Mouse (Mus musculus) neutrophil, adult 5-6 weeks (primary cell): ENCODE data around the gene Bud13. TPM values are rescaled to one million over a fixed set of nuclear protein-coding genes. Genes with fewer than 3 reads are reported as not detected.
"Not testable (repeated sequence)": the region's sequence is repeated elsewhere in the genome, so short reads cannot be mapped to it uniquely, and the experiment has no call there.

Experiments used
- ATAC-seq: fragments of 151-379, 151-347 bp; 2 replicates; pipeline ENCODE4 v1.8.0; 2017; ENCODE audit warnings: mild to moderate bottlenecking, moderate TSS enrichment; ENCODE audit not compliant: insufficient number of reproducible peaks, poor library complexity, low FRiP score, severe bottlenecking; ENCODE audit errors: extremely low read depth
- total RNA-seq: library from RNA; stranded (forward); fragments of 200-1000 nt; gene quantifications from 2 replicates; pipeline ENCODE4 v1.2.3, GENCODE M21; 2017

Gene Bud13
- total RNA-seq, 1 experiment from 2014 or later, result 20.0 TPM

- peak; percentile 91 for ATAC-seq
These were observed 9.9 kb upstream of the Bud13 start, which contains the start of gene Zpr1 for GRCm38 (mm10) chr9:46272677-46273454. Gene Zpr1, plus strand, starts transcription at chr9:46273064.

DNA sequence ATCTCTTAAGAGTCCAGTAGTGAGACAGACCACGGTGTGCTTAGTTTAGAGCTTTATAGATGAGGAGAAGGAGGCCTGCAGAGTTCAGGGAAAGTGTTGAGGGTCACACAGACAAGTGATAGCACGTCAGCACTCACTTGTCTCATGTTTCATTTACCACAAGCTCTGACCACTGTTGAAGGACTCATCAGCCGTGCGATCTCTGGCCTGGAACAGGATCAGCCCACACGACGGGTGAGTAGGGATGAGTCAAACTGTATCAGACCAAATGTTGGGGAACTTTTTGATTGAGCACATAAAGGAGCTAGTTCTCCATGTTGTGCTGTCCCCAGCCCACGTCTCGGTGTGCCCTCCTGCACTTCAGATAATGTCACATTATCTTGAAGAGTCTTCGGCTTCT, 8.3 kb upstream of the Bud13 start:
- ATAC-seq, result no peak

DNA sequence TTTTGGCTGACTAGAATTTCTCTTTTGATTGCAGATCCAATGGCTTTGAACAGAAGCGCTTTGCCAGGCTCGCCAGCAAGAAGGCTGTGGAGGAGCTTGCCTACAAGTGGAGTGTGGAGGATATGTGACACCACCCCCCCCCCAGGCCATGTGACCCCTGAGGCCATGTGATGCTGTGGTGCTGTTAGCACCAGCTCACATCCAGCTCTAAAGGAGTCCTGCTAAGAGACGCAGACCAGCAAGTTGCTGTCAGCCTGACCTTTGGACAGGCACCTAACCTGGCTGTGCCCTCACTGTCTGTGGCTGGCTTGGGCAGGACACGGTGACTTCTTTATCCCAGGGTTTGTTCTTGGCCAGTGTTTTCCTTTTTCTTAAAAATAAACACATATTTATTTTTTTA, 15.6 kb downstream of the Bud13 start:
- no peak for ATAC-seq

- ATAC-seq, result peak; percentile 63; the same call in 1 of the 2 replicates
These were observed 19.3 kb downstream of the Bud13 start for GRCm38 (mm10) chr9:46302142-46302541.

DNA sequence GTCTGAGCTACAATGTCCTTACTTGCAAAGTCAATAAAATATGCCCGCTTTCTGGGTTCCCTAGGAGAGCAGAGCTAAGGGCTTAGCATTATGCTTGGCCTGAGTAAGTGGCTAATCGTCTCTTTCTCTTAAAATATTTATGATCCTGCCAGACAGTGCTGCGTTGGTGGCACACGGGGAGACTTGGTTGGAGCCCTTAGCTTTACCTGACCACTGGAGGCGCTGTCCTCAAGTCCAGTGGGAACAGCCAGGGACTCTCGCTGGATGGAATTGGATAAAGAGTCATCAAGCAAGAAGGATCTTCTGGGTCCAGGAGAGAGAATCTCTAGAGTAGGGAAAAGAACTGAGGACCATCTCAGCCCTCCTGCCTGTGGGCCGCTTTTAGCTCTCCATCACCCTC, 26.3 kb downstream of the Bud13 start:
- no peak for ATAC-seq

- peak; percentile 79 for ATAC-seq
These were observed 31.7 kb downstream of the Bud13 start for GRCm38 (mm10) chr9:46314507-46314906.

- no peak for ATAC-seq
These were observed 32.1 kb downstream of the Bud13 start for GRCm38 (mm10) chr9:46314921-46315320.

GRCm38 (mm10) chr9:46315807-46316365, 33.1 kb downstream of the Bud13 start:
- no peak for ATAC-seq

DNA sequence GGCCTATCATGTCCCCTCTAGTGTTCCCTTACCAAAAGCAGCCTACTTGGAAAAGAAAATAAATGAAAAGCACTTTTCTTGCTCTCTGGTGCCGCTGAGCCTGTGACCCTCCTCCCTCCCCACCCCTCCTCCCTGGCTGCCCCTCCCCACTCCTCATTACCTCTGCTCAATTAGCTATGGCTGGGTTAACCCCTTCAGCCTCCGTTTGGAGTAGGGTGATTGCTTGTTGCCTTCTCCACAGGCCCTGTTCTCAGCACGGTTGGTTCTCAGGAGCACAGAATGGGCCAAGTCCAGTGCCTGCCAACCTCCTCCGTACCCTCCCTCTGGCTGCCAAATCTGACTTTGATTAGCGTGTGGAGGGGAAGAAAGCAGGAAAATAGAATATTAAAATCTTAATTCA, 33.6 kb downstream of the Bud13 start:
- ATAC-seq, result no peak

DNA sequence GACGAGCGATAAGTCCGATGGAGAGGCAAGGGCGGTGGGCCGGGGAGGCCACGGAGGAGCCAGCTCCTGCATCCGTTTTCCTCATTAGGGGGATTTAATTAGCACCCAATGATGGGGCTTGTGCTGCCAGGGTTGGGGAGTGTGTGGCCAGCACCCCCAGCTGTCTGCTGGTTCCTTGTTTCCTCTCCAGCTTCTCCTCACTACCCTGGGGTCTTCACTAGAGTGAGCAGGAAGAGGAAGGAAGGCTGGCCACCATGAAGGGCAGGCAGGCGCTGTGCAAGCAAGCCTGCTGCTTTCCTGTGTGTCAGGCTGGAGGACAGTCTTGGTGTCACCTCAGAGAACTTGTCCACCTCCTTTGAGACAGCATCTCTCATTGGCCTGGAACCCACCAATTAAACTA, 34.1 kb downstream of the Bud13 start:
- no peak for ATAC-seq

DNA sequence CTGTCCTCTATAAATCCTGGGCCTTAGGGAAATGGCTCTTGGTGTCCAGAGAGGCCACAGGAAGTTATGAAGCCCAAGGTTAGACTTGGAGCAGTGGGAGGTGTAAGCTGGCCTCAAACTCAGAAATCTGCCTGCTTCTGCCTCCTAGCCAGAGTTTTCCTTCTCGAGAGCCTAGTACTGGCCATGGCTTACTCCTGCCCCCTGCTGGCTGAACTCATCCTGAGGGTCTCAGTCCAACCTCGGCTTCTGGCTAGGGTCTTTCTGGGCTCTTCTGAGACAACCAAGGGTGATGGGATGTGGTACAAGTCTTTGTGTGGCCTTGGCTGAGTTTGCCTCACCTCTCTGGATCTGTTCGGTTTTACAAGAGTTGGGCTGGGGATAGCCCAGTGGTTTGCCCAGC, 35.1 kb downstream of the Bud13 start:
- ATAC-seq, result no peak

DNA sequence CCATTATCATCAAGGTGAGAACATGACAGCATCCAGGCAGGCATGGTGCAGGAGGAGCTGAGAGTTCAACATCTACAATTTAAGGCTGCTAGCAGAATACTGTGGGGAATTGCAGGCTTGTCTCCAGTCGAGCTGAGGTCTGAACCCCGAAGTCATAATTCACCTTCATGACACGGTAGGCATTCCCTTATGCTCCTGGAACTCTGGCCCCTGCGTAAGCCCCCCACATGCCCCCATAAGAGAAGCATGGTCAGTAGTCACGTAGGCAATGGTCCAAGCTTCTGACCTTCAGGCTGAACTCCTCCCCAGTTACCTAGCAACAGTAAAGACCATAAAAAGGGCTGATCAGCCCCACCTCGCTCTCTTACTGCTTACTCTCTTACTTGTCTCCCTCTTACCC, 37.1 kb downstream of the Bud13 start, which contains the start of gene 4931429L15Rik:
Gene 4931429L15Rik, minus strand, starts transcription at position 101 of the 400 bp plus-strand sequence.
- ATAC-seq, result not testable (repeated sequence)

DNA sequence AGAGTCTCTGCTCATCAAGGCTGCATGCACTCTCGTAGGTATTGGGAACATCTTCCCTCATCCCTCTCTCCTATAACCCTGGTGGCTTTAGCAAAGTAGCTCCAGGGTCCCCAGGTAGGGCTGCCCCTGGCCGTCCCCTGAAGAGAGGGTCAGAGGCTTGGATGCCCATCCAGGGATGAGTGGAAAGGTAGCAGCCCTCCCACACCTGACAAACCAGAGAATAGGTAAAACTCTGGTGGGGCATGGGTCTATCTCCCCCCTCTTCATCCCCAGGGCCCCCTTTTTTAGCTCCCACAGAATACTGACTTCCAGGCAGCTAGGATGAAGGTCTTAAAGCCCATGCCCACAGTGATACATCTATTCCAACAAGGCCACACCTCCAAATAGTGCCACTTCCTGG, 37.7 kb downstream of the Bud13 start:
- ATAC-seq, result no peak

DNA sequence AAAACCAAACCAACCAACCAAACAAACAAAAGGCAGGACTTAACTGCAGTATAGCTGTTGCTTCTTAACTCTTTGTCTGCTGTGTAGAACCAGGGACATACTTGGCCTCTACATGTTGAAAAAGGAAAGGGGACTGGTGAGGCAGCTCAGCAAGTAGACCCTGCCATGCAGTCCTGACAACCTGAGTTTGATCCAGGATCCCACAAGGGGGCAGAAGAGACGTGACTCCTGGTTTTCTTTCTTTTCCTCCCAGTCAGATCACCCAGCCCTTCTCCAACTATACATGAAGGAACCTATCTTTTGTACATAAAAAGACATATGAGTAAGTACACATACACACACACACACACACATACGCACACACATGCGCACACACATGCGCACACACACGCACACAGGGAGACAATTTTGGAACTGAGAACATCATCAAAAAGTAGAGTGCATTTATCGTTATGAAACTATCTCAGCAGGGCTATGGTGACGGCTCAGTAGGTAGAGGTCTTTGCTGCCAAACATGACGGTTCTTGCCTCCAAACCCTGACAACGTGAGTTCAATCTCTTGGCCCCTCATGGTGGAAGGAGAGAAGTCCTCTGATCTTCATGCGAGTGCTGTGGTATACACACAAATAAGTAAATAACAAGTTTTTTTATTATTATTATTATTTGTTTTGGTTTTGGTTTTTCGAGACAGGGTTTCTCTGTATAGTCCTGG, 44.0 kb downstream of the Bud13 start:
- ATAC-seq, result no peak

GRCm38 (mm10) chr9:46327706-46328571, 45.1 kb downstream of the Bud13 start:
- no peak for ATAC-seq

DNA sequence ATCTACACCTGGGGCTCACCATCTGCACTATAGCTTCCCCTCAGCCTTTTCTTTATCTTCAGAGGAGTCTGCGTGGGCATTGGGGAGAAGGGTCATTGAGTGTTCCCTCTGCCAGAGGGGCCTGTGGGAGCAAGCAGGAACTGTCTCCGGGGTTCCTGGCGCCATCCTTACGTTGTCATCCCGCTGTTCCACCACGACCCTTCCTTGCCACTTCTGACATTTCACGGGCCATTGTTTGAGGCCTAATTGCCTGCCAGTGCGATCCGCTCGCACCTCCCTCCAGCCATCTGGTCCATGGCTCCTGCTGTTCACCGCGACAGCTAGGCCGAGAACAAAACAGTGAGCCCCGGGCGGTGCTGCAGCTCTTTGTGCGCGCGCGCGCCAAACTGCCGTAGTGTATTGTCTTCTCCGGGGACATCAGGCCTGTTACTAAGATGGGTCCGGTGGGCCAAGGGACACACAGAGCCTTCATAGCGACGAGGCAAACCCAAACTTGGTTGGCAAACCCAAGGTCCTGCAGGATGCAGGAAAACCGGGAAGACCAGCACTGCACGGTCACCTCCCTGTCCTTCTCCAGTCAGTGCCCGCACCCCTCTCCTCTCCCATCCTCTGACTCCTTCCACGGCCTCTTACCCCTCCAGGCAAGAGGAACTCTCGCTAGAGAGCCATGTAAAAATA, 45.9 kb downstream of the Bud13 start:
- ATAC-seq, result no peak

DNA sequence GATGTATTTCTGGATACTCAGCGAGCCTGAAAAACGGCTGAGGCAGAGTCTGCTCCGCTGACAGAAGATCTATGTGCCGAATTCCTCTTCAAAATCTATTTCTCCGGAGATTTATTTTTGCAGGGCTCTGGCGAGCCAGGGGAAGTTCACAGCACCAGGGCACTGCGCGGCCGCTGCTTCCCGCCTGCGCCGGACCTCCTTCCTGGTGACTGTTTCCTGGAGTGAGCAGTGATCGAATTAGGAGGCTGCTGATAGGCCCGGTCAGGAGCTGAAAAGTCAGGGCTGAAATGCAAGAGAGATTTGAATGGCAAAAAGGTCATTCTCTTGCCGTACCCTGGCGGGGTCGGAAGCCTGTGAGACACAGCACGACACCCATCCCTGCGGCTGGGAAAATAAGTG, 46.4 kb downstream of the Bud13 start:
- ATAC-seq, result no peak

DNA sequence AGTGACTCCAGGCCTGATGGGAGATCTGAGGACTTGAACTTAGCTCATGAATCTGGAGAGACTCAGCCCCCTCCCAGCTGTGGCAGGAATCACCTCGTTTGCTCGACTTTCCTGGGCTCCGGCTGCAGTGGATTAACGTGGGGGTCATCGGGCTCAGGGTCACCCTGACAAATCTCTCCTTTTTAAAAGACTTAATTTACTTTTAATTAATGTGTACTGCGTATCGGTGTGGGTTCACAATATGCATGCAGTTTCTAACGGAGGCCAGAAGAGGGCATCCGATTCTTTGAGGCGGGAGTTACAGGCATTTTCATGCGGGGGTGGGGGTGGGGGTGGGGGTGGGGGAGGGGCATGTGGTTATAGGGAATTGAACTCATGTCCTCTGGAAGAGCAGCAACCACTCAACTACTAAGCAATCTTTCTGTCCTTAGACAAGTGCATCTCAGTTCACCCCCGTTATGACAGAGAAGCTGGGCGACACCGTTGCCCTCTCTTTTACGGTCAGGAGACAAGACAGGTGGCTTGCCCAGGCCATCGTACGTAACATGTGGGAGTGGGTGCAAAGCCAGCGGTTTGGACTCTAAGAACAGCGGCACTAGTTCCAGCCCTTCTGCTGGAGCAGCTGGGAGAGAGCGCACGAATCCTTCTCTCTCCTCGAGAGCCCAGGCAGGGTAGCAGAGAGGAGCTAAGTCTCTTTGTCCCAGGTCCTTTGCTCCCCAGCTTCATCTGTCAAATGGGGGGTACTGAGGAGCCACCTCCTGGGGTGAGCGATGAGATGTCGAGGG, 47.2 kb downstream of the Bud13 start:
- ATAC-seq, result no peak
